Mouse (Mus musculus): ENCODE measurements at regions not wholly inside any gene's neighbourhood (a gene's known extent, or its start where the extent isn't known, plus 50 kb on each side); places are given as distances from the start of the nearest gene placed in this dataset.

DNA sequence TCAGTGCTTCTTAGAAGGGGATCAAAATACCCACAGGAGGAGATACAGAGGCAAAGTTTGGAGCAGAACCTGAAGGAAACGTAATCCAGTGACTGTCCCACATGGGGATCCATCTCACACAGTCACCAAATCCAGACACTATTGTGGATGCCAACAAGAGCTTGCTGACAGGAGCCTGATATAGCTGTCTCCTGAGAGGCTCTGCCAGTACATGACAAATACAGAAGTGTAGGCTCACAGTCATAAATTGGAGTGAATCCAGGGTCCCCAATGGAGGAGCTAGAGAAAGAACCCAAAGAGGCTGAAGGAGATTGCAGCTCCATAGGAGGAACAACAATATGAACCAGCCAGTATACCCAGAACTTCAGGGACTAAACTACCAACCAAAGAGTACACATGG is 389.5 kb upstream of the Cylc2 start:
- intact Hi-C loops (cut with DNase I) = no loop called here

More for the DNA sequence above, 389.5 kb upstream of the Cylc2 start:
- DNase-seq (ENCODE audit: low spot score in 2 of 2) = peak in 1 of 2 experiments; percentile 5

Data from left cerebral cortex, postnatal 25 days (tissue).